Mouse (Mus musculus) frontal cortex, postnatal 25 days (tissue): ENCODE results near the gene Frem1.

Source experiments
- DNase-seq, 2 experiments: peaks; one replicate each; pipeline ENCODE4 v3.0.0; 2022; ENCODE audit warnings: low spot score in 2 of 2

The Frem1 gene

GRCm38 (mm10) chr4:83030097-83030496 lies 22.0 kb downstream of the Frem1 start:
- DNase-seq = no peak

GRCm38 (mm10) chr4:83020759-83021555 lies 31.2 kb downstream of the Frem1 start:
- DNase-seq = no peak

GRCm38 (mm10) chr4:83018111-83019105 lies 33.7 kb downstream of the Frem1 start:
- no peak for DNase-seq

- DNase-seq = no peak
Measured at GRCm38 (mm10) chr4:83014538-83014937, 37.6 kb downstream of the Frem1 start.

DNA sequence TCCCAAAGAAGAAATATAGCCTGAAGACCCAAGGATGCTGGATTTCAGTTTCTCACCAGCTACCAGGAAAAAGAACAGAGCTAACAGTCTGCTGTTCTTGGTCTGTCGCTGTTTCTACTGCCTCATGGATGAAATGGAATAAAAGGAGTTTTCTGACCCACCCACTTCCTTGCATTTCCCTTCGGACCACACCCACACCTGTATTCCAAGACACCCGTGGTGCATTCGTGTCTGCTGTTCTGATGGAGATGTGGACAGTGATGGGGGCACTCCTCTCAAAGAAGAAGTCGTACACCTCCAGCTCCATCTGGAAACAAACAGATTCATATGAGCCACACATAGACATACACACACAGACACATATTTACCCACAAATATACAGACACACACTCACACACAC lies 48.1 kb downstream of the Frem1 start:
- DNase-seq = no peak

DNA sequence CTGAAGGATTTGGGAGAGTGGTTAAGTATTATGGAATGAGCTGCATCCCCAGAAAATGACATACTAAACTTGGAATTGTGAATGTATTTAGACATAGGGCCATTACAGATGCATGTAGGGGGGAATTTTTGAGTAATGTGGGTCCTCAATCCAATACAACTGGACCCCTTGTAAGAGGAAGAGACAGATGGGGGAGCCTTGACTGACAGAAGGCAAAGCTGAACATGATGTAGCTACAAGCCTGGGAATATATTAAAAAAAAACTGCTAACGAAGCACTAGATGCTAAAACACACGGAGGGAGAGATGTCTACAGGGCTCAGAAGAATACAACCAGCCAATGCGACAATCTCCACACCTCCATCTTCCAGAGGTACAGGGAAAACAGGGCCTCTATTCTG lies 60.1 kb downstream of the Frem1 start:
- no peak for DNase-seq

GRCm38 (mm10) chr4:82990973-82991695 lies 61.0 kb downstream of the Frem1 start:
- no peak for DNase-seq

- DNase-seq = no peak
Measured at GRCm38 (mm10) chr4:82972381-82972780, 79.8 kb downstream of the Frem1 start.

GRCm38 (mm10) chr4:82970901-82971648 lies 81.1 kb downstream of the Frem1 start:
- no peak for DNase-seq

- no peak for DNase-seq
Measured at GRCm38 (mm10) chr4:82961024-82961423, 91.1 kb downstream of the Frem1 start.

- no peak for DNase-seq
Measured at GRCm38 (mm10) chr4:82957827-82958538, 94.2 kb downstream of the Frem1 start.

GRCm38 (mm10) chr4:82953992-82954391 lies 98.1 kb downstream of the Frem1 start:
- DNase-seq = no peak

GRCm38 (mm10) chr4:82949511-82949910 lies 102.6 kb downstream of the Frem1 start:
- DNase-seq = no peak

GRCm38 (mm10) chr4:82946721-82947120 lies 105.4 kb downstream of the Frem1 start:
- no peak for DNase-seq

DNA sequence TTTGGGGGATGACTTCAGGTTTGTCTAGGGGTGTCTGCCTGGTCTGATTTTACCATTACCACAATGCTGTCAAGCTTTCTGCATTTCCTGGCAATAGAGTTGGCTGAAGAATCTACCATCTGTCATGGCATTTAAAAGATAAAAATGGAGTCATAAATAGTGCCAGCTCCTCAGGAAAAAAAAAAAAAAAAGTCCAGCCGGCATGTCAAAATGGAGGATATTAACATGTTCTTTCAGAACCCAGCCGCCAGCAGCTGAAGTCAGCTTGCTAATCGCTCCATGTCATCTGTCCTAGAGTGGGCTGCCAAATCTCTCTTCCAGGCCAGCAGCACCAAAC lies 105.9 kb downstream of the Frem1 start:
- peak in 1 of 2 experiments; percentile 11 for DNase-seq

- no peak for DNase-seq
Measured at GRCm38 (mm10) chr4:82945572-82946275, 106.4 kb downstream of the Frem1 start.

GRCm38 (mm10) chr4:82940680-82941079 lies 111.5 kb downstream of the Frem1 start:
- no peak for DNase-seq

DNA sequence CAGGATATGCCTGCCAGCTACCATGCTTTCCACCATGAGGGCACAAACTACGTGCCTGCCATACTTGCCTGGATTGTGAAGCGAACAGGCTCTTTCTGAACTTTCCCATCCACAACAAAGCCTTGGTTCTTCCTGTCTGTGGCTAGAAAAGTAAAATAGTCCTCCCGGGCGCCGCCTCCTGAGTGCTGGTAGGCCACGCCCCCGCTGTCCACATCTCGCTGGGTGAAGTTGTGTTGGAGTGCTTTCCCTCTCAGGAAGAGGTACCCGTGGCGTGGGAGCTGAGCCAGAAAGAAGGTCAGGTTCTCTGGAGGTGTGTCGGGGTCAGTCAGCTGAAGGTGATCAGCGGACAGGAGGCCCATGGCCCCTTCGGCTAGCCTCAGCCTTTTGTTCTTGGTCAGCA lies 111.9 kb downstream of the Frem1 start:
- DNase-seq = no peak

DNA sequence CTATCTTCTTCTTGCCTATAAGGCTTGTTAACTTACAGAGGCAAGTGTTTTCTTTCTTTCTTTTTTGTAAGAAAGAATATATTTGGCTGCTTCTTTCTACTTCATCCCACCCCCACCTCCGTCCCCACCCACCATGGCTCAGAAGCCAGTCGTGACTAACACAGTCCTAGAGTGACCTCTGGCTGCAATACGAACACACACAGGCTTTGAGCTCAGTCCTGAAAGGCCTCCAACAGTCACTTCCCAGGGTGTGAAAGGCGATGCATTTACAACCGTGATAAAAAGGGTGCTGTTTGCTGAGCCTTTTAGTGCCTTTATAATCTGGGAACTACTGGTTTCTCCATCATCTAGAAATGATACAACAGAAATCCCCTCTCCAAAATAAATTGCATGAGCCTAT lies 117.8 kb downstream of the Frem1 start:
- DNase-seq = no peak

GRCm38 (mm10) chr4:82933698-82934210 lies 118.4 kb downstream of the Frem1 start:
- DNase-seq = peak; percentile 79 to 81
